Mouse (Mus musculus) frontal cortex, postnatal 36 days (tissue): ENCODE measurements around the gene Rere.

Experiments
- DNase-seq, 2 experiments: peaks; one replicate each; pipeline ENCODE4 v3.0.0; 2022; ENCODE audit warnings: low spot score in 2 of 2

Gene Rere

DNA sequence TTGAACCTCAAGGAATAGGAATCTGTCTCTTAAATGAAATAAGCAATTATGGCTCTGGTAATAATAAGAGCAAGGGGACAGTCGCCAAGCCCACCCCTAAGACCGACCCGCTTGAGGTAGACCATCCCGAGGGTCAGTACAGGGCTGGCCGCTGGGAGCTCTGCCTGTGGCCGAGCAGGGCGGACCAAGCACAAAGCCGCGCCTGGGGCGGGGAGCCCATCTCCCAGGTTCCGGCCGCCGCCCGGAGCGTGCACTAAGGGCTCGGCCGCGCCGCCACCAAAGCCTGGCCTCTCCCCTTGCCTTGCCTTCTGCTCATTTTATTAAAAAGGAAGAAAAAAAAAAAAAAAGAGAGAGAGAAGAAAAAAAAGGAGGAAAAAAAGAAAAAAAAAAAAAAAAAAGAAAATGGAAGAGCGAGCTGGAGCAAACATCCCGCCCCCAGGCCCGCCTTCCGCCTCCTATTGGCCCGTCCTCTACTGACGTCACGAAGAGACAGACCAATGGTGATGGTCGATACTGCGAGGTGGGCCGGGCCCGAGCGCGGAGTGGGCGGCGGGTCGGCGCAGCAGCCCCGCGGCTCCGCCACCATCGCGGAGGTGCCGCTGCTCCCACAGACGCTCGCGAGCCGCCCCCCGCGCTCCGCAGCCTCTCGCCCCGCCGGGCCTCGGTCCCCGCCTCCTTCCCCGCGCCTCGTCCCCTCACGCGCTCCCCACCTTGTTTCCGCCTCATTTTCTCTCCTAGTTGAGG, at the start of gene Rere:
Gene Rere (plus strand): TSS at position 629 of the 744 bp plus-strand sequence.
- DNase-seq = peak; percentile 99

GRCm38 (mm10) chr4:150231871-150232270, 49.6 kb upstream of the Rere start:
- peak in 1 of 2 experiments; percentile 40 for DNase-seq

GRCm38 (mm10) chr4:150234599-150235327, 46.7 kb upstream of the Rere start:
- DNase-seq = peak in 1 of 2 experiments; percentile 63

DNA sequence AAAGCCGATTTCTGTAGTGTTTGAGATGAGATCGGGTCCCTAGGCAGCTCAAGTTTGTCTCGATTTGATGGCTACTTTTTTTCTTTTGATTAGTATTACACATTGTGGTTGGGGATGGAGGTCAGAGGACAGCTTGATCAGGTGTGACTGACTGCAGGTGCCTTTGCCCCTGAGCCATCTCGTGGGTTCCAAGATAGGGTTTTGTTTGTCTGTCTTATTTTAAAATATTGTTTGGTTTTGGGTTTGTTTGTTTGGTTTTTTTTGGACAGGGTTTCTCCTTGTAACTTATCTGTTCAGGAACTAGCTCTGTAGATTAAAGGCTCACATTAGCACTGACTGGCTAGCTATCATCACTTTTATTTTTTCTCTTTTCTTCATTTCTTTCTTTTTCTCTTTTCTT, 45.9 kb upstream of the Rere start:
- no peak for DNase-seq

DNA sequence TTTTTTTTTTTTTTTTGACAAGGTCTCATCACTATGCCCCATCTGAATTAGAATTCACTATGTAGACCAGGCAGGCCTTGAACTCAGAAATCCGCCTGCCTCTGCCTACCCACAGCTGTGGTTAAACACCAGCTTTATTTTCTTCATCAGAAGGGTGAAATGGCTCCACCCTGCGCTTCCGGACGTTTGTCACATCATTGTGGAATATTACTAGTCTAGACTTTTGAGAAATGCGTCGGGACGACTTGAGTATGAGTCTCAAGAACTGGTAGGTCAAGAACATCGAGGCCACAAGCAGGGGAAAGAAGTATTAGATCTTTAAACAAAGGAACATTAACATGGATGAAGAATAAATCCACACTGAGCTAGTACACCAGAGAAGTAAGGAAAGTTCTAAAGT, 45.4 kb upstream of the Rere start:
- no peak for DNase-seq

- peak; percentile 92 to 94 for DNase-seq
These were observed 44.6 kb upstream of the Rere start, which contains the start of gene Eno1 for GRCm38 (mm10) chr4:150236521-150237481. TSS of gene Eno1 (plus strand) at chr4:150236721.

DNA sequence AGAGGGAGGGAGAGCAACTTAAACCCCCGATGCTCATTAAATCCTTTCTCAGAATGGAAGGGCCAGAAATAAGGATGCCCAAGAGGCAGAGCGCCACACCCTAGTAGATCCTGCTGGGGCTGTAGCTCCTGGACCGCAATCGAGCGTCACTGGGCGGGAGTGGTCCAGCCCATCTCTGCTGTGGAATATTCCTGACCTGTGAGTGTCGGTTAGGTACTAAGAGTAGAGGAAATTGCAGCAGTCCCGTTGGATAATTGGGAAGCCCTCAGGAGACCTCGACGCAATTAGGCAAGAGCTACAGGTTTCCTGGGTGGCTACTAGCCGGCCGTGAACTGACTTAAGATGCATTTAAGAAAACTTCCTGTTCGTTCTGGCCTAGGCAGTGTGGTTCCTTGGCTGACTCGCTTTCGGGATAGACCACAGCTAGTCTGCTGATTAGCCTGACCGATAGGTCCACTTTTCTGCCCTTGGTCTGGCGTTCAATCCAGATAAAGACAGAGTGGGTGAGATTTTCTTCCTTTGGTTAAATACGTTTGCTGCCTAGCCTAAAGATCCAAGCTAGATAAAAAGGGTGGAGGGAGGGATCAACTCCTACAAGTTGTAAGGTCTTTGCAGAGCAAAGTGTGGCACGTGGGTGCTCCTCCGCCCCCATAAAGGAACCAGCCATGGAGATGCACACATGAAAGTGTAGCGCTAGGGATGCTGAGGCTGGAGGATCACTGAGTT, 43.6 kb upstream of the Rere start:
- no peak for DNase-seq

DNA sequence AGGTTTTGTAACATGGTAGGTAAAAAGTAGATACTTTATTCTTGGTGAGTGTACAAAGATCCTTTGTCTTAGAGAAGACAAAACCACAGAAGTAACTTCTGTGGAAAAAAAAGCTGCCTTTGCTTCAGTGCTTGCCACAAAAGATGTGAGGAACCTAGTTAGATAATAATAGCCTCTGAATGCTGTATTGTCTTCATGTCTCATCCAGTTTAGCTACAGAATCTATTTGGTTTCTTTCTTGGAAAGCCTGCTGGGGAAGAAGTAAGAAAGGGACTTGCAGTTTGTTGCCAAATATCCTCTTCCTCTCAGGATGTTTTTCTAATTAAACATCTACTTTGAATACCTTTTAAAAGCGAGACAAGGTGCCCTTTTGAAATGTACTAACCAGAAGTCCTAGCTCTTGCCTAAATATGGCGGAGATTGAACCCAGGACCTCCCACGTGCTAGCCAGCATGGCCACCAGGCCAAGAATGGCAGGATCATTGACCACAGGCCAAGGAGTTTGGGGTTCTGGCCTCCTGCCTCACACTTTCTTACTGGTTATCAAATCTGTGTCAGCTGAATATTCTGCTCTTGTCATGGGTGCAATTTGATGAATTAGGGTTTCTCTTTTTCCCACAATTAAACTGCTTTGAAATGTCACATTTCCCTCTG, 42.9 kb upstream of the Rere start:
- no peak for DNase-seq

- no peak for DNase-seq
These were observed 42.4 kb upstream of the Rere start for GRCm38 (mm10) chr4:150239087-150239480.

- DNase-seq = no peak
These were observed 41.9 kb upstream of the Rere start for GRCm38 (mm10) chr4:150239503-150239902.

GRCm38 (mm10) chr4:150239951-150240368, 41.5 kb upstream of the Rere start:
- DNase-seq = peak in 1 of 2 experiments; percentile 87

- no peak for DNase-seq
These were observed 41.0 kb upstream of the Rere start for GRCm38 (mm10) chr4:150240381-150240886.

GRCm38 (mm10) chr4:150241708-150242107, 39.7 kb upstream of the Rere start:
- DNase-seq = no peak

DNA sequence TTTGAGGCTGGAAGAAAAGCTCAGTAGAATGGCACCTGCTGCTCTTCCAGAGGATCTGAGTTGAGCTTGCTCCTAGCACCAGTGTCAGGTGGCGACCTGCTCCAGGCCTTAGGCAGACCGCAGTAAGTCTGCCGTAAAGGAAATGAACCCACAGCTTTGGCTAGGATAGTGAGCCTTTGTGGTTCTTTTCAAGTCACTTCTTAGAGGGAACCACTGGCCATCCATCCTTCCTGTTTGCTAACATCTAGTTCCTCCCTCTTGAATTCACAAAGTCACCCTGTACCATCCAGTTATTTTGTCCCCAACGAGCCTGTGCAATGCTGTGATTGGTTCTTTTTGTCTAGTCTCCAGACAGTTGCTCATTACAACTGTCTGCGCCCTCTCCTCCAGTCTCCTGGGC, 38.7 kb upstream of the Rere start:
- DNase-seq = no peak

GRCm38 (mm10) chr4:150245876-150246275, 35.6 kb upstream of the Rere start:
- no peak for DNase-seq

DNA sequence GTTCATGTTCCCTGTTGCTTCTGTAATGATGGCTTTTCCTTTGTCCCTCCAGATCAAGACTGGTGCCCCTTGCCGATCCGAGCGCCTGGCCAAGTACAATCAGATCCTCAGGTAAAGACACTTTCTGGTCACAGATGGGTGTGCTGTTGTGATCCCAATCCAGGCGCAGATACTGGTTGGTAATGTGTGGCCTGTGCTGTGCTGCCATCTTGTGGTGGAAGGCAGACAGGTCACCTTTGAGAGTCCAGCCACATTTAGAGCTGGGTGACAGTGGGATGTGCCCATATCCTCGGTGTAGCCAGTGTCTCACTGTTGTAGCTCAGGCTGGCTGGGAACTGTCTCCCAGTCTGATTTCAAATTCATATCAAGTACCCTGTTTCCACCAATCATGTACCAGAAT, 33.4 kb upstream of the Rere start:
- peak in 1 of 2 experiments; percentile 84 for DNase-seq

- DNase-seq = no peak
These were observed 32.5 kb upstream of the Rere start for GRCm38 (mm10) chr4:150248917-150249316.

GRCm38 (mm10) chr4:150249731-150250270, 31.6 kb upstream of the Rere start:
- DNase-seq = no peak

GRCm38 (mm10) chr4:150250549-150251422, 30.7 kb upstream of the Rere start:
- peak in 1 of 2 experiments; percentile 56 for DNase-seq
